Mouse (Mus musculus) urinary bladder, postnatal 14 days (tissue): ENCODE measurements at regions not wholly inside any gene's neighbourhood (a gene's known extent, or its start where the extent isn't known, plus 50 kb on each side); places are given as distances from the start of the nearest gene placed in this dataset.

Experiments used
- DNase-seq: peaks from one replicate; pipeline ENCODE4 v3.0.0; 2021; ENCODE audit warnings: low spot score

DNA sequence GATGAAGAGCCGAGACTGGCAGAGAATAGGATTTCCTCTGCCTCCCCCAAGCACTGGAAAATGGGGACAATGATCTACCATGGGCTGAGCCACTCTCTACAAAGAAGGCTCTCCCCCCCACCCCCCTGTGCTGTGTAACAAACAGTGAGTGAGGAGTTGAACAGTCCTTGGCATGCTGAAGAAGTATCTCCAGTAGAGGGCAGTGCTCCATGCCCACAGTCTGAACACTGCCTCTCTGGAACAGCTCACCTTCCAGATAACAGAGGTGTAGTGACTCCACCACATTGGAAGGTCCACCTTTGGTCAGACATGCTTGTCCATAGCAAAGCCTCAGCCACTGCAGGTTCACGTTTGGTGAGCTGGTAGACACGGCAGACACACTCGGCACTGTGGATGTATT, 85.2 kb upstream of the Bach2 start:
- peak; percentile 22 for DNase-seq

DNA sequence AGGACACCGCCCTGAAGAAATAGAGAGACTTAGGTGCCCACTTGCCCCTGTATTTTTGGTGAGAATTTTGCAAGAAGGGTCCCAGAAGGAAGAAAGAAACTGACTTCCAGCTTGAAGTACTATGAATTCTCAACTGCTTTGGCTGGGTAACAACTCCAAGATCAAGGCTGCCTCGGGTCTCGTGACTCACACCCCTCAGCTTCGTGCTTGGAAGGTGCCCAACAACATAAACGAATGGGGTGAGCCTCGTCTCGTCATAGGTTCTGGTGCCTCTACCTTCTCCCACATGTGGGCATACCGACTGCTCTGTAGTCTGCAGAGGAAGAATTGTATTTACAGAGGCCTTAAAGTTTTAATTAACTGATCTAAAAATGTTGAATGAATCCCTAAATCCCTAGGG, 81.6 kb upstream of the Bach2 start:
- no peak for DNase-seq

GRCm38 (mm10) chr4:32158451-32158850, 80.2 kb upstream of the Bach2 start:
- DNase-seq = no peak

DNA sequence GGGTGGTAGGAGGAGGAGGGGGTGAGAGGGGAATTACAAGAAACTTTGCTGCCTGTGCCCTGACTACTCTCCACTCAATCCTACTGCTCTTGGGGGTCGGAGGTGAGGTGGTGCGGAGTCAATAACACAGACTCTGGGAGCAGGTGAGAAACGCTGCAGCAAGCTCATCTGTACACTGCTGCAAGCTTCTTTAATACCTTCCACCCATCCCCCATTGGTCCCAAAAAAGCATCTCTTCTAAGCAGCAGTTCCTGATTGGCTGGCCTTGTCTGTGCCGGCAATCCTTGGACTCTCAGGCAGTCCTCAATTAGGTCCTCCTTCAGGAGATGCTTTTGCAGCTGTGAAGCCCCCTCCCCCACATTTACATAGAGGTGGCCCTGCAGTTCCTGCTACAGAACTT, 79.7 kb upstream of the Bach2 start:
- DNase-seq = no peak

- DNase-seq = no peak
These were observed 77.8 kb upstream of the Bach2 start for GRCm38 (mm10) chr4:32160815-32161214.

- DNase-seq = no peak
These were observed 76.5 kb upstream of the Bach2 start for GRCm38 (mm10) chr4:32161871-32162656.

- no peak for DNase-seq
These were observed 75.8 kb upstream of the Bach2 start for GRCm38 (mm10) chr4:32162694-32163240.

GRCm38 (mm10) chr4:32164081-32164641, 74.4 kb upstream of the Bach2 start:
- no peak for DNase-seq

GRCm38 (mm10) chr4:32164736-32165241, 73.8 kb upstream of the Bach2 start:
- no peak for DNase-seq

- no peak for DNase-seq
These were observed 72.6 kb upstream of the Bach2 start for GRCm38 (mm10) chr4:32165918-32166528.

- no peak for DNase-seq
These were observed 71.5 kb upstream of the Bach2 start for GRCm38 (mm10) chr4:32167151-32167550.

- no peak for DNase-seq
These were observed 68.5 kb upstream of the Bach2 start for GRCm38 (mm10) chr4:32170106-32170459.

- DNase-seq = no peak
These were observed 68.0 kb upstream of the Bach2 start for GRCm38 (mm10) chr4:32170460-32171192.

DNA sequence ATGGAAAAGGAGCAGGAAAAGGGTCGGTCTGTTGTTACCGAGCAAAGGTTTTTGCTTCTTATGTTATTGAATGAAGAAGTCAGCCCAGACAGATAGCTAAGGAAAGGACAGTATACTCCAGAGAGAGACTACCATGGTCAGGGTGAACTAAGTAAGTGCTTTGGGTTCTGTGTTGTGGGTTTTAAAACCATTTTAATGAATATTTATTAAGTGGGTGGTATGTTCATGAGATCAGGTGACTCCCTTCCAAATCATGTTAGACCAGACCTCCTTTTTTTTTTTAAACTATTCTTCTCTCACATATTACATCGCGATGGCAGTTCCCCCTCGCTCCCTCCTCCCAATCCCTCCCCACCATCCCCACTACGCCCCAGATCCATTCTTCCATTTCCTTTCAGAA, 67.3 kb upstream of the Bach2 start:
- no peak for DNase-seq

DNA sequence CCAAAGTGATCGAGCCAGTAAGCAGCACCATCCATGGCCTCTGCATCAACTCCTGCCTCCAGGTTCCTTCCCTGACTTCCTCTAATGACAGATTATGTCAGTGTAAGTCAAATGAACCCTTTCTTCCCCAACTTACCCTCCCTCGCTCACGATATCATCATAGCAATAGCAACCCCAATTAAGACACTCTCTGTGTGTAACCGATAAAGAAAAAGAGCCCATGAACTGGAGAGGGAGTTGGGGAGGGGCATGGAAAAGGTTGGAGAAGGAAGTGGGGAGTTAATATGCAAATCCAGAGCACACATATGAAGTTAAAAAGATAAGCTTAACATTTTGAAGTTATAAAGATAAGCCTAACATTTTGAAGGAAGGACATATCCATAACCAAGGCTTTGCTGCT, 65.6 kb upstream of the Bach2 start:
- DNase-seq = no peak

- DNase-seq = no peak
These were observed 63.8 kb upstream of the Bach2 start for GRCm38 (mm10) chr4:32174771-32175170.

- DNase-seq = no peak
These were observed 63.4 kb upstream of the Bach2 start for GRCm38 (mm10) chr4:32175231-32175630.

GRCm38 (mm10) chr4:32175853-32176448, 62.7 kb upstream of the Bach2 start:
- DNase-seq = no peak

GRCm38 (mm10) chr4:32176449-32177135, 62.0 kb upstream of the Bach2 start:
- no peak for DNase-seq

- DNase-seq = no peak
These were observed 60.5 kb upstream of the Bach2 start for GRCm38 (mm10) chr4:32177933-32178639.
